Mouse (Mus musculus) fibroblast of lung, adult 2 months (primary cell): ENCODE measurements around the gene Mogs.

Experiments
- DNase-seq: peaks from one replicate; pipeline ENCODE4 v3.0.0-alpha.2; 2011; ENCODE audit warnings: low read depth

Gene Mogs

DNA sequence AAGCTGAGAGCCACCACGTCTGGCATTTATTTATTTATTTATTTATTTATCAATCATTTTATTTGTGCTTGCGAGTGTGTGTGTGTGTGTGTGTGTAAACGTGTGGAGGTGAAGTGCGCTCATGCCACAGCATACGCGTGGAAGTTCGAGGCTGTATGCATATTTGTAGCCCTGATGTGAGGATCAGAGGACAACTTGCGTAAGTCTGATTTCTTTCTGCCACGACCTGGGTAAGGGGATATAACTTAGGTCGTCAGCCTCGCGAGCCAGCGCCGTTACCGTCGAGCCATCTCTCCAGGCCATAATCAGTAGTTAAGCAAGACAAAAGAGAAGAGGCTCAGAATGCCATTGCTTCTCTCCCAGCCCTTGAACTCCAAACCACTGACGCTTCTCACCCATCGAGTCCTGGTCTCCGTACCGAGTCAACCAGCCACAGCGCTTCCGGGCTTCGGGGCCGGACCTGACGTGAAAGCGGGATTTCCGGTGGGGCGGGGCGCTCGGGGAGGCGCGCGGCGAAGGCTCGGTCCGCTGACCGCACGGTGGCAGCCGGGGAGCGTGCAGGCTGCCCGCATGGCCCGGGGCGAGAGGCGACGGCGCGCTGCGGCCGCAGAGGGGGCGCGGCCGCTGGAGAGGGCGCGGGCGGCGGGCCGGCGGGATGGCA, at the start of gene Mogs:
Gene Mogs (plus strand): TSS at position 486 of the 661 bp plus-strand sequence.
- DNase-seq: peak; percentile 56

DNA sequence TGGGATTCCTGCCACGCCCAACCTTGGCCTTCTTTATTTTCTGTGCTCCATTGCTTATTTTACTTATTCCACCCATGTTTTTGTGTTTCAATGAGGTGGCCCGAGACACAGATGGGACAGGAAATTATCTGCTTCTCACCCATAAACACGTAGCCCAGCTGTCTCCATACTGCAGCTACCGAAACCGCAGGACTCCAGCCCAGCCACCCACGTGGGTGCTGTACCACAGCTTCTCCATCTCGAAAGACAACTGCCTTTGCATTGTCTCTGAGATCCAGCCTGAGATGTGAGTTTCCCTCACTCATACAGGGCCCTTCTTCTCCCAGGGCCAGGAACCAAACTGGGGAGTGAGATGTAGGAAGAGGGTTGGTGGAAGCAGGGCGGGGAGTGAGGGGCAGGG, 49.3 kb upstream of the Mogs start:
- DNase-seq: no peak

DNA sequence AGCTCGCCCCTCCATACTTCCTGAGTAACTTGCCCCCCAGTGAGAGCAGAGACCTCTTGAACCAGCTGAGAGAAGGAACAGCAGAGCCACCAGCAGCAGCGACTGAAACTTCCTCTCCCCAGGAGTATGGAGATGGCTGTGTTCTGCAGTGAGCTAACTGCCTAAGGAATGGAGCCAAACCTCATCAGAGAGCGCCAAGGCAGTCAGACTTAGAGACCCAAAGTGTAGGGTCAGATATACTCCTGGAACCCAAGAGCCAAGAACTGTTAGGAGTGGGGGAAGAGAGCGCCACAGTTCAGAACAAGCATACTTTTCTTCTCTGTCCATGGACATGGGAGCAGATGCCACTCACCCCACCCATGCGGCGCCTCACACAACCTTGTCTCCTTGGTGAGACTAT, 48.9 kb upstream of the Mogs start:
- no peak for DNase-seq

DNA sequence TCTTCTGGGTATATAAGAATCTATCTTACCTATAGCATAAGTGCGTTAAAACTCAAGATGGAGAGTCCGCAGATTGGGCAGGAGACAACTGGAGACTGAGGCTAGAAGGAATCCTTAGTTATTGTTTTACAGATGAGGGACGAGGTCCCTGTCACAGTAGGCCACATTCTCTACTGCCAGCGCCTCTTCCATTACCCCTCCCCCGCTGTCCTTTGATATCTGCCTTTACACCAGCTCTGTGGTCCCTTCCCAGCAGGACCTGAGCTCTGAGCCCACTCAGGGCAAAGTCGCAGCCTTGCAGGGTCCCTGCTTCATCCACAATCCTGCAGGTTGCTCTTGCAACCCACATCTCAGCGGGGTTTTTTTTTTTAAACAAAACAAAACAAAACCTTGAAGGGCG, 47.1 kb upstream of the Mogs start:
- no peak for DNase-seq

DNA sequence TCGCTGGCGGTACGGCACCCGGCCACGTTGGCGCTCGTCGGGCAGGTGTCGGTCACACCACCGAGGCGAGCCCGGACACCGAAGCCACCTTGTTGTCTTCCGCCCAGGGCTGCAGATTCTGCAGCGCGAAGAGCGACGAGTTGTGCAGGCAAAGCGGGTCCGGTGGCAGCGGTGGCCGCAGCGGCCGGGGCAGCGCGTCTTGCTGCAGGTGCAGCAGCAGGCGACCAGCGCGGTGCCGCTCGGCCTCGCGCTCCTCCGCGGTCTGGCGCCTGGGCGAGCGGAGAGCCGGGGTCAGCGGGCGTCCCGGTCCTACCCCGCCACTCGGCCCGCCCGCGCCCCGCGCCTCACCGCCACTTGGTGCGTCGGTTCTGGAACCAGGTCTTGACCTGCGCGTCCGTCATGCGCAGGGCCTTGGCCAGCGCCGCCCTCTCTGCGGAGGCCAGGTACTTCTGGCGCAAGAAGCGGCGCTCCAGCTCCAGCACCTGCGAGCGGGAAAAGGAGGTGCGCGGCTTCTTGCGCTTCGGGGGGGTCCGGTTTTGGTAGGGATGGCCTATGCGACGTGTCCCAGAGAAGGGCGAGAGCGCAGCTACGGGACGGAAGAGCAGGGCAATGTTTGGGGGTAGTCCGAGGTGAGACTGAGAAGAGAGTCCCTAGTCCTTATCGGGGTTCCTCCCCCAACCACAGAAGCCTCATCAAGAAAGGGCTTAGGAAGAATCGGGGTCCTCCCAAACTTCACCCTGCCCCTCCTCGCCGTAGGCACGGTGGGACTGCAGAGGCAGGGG, 46.4 kb upstream of the Mogs start:
- DNase-seq: no peak

DNA sequence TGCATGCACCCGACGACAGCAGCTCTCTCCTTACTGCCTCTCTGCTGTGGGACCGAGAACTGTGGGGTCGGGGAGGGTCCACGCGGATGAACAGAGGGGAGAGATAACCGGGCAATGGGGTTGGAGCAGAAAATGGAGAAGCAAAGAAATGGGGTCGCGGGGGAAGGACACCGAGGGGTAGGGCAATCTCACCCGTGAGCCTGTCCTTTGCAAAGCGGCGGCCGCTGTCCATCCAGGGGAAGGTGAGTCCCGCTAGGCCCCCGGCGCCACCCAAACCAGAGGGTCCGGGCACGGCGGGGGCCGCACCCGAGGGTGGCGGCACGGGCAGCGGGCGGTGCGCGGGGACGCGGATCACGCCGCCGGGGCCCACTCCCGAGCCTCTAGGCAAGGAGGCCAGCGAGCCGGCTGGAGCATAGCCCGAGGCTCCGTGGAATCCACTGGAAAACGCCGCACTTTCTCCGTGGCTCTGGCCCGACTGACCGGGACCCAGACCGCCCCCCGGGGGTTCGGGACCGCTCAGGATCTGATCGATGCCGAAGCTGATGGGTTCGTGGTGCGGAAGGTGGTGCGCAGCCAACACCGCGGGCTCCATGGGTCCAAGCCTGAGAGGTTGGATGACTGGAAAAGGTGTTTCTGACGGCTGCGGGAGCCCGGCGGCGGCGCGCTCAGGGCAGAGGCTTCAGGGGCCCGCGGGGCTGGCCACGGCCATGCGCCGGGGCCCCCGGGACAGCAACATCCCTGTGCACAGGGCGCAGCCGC, 45.6 kb upstream of the Mogs start:
- no peak for DNase-seq

DNA sequence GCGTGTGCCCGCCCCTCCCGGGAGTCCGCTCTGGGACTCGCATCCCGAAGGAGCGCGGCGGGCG, 45.2 kb upstream of the Mogs start, which contains the start of gene Tlx2:
Gene Tlx2 (minus strand): TSS at position 47 of the 64 bp plus-strand sequence.
- DNase-seq: no peak

DNA sequence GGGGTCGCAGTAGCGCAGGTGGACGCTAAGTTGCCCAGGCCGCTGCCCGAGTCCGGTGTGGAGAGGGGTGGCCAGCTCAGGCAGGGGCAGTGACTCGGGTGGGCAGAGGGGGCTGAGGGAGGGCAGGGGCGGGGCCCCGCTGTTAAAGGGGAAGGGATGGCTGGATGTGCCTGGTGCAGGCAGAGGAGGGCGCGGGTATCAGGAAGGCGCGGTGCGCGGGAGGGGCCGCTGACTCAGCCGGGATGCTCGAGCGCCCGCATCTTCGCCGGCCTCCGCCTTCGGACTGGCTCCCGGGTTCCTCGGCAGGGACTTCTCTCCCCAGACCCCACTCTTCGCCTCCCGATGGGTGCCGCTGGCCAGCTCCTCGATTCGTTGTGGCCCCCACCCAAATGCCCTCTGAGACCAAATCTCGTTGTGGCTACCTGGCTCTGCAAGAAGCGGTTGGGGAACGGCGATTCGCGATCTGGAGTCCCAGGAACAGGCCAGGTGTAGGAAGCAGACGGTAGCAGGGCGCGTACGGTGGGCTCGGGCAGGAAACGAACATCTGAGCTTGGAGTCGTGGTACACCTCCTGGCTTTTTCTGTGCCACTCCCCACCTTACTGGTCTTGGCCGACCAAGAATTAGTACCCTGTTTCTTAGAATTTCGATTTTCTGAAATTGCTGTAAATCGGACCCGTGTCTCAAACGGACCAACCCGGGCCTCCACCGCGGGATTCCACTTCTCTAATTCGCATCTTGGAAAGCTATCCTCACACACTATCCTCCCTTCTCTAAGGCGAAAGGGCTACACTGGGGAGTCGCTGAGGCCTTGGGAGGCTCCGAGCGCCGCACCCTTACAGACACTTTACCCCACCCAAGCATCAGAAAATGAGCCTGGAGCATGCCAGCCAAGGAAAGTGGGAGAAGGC, 44.7 kb upstream of the Mogs start:
- DNase-seq: no peak

DNA sequence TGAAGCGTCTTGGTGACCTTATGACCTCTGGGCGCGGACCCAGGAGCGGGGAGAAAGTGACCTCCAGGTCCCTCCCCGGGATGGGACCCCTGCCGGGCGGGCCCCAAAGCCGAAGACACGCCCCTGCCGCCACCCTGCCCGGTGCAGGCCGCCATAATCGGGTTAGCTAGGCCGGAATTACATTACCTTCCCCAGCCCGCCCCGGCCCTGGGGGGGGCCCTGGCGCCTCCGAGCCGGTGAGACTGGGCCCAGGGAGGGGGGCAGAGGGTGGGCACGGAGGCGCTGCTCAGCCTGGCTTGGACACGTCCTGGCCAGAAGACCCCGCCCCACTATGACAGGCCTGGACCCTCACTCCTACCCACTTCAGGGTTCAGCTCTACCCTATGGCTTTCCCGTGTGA, 44.1 kb upstream of the Mogs start:
- no peak for DNase-seq

DNA sequence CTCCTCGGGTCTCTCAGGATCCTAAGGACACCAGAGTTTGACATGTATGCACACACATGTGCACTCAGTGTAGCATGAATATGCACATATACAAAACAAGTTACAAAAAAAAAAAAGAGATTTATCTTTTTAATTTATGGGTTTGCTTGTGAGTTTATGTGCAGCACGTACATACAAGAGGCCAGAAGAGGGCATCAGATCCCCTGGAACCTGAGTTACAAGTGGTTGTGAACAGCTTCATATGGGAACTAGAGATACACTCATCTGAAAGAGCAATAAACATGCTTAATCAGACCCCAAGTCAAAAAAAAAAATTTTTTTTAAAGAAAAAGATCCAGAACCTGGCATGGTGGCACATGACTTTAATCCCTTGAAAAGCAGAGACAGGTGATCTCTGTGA, 40.3 kb upstream of the Mogs start:
- DNase-seq: no peak

DNA sequence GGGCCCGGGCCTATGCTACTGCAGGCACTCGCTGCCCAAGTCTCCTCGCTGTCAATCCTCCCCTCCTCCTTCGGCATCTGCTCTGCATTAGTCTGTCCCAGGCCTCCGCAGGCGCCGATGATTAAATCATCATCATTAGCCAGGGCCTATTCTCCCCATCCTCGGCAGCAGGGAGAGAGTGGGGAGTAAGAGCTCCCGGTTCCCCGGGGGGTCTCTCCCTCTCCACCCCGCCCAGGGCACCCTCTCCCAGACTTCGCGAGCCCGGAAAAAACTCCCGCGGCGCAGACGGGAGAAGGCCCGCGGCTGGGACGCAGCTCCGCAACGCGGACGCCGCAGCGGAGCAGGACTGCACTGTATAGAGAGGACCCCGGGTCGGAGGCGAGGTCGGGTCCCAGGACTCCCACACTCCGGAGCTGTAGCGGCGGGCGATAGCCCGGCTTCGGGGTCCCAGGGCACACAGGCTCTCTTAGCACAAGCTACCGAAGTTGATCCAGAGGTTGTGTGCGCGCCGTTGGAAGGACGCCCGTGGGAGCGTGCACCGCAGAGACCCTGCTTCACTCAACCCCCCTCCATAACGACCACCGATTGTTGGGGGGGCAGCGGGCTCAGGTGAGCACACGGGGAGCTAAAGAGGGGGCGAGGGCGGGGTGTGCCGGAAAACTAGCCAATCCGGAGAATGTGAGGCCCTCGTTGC, 37.5 kb upstream of the Mogs start, which contains the start of gene Pcgf1:
Gene Pcgf1 (plus strand): TSS at position 240 of the 694 bp plus-strand sequence.
- DNase-seq: peak; percentile 15

DNA sequence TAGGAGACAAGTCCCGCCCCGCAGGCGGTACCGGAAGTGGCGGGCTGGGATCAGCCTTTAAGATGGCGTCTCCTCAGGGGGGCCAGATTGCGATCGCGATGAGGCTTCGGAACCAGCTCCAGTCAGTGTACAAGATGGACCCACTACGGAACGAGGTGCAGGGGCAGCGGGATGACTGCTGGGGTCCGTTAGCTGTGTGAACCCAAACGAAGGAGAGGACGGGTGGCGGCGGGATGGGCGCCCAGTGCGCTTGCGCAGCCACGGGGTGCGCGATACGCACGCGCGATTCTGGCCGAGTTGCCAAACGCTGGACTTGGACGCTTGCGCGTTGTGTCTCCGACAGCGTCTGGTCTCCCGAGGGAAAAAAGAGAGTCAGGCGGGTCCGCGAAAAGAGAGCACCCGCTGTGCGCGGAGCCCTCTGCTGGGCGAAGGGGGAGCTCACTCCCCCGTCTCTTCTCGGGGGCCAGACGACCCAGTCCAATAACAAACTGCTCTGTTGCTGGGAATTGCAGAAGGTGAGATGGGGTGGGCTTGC, 36.9 kb upstream of the Mogs start:
- peak; percentile 89 for DNase-seq

DNA sequence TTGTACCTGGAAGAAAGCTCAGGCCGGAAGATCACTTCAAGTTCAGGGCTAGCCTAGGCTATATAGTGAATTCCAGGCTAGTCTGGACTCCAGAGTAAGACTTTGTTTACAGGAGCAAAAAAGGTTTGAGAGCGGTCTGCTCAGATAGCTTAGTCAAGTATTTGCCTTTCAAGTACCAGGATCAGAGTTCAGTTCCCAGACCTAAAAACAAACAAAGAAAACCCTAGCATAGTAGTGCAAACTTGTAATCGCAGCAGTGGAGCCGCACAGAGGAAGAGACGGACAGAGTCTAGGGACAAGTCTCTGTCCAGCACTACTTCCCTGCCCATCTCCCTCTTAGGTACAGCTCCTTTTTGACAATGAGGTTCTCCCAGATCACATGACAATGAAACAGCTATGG, 35.1 kb upstream of the Mogs start:
- no peak for DNase-seq

DNA sequence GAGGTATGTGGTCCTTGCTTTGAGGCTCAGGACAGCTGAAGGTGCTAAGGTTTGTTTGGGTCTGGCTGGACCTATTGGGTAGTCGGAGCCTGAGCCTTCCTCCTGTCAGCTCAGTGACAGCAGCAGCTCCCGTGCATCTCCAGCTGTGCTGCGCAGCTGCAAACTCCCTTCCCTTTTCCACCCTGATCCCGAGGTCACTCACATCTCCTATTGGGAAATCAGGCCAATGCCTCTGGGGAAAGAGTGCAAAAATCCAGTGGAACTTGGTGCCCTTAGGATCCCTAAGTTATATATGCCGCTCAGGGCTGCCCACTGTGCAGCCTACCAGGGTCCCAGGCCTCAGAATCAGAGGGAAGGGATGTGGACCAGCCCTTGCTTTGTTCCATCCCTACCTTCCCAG, 31.8 kb upstream of the Mogs start:
- DNase-seq: no peak

DNA sequence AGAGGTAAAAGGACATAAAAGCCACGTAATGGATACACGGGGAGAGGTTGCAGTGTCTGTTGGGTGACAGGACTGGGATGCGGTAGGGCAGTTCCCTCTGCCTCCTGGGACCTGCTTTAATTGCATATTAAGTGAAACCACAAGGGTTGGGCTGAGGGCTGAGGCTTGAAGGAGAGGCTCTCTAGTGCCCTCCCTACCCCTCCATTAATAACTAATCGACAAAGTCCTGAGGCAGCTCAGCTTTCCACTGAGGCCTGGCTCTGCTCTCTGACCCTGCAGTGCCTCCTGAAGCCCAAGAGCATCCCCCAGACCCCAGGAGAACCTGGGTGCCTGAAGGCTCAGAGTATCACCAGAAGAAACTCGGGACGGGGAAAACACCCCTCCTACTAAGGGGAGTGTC, 30.8 kb upstream of the Mogs start:
- no peak for DNase-seq

DNA sequence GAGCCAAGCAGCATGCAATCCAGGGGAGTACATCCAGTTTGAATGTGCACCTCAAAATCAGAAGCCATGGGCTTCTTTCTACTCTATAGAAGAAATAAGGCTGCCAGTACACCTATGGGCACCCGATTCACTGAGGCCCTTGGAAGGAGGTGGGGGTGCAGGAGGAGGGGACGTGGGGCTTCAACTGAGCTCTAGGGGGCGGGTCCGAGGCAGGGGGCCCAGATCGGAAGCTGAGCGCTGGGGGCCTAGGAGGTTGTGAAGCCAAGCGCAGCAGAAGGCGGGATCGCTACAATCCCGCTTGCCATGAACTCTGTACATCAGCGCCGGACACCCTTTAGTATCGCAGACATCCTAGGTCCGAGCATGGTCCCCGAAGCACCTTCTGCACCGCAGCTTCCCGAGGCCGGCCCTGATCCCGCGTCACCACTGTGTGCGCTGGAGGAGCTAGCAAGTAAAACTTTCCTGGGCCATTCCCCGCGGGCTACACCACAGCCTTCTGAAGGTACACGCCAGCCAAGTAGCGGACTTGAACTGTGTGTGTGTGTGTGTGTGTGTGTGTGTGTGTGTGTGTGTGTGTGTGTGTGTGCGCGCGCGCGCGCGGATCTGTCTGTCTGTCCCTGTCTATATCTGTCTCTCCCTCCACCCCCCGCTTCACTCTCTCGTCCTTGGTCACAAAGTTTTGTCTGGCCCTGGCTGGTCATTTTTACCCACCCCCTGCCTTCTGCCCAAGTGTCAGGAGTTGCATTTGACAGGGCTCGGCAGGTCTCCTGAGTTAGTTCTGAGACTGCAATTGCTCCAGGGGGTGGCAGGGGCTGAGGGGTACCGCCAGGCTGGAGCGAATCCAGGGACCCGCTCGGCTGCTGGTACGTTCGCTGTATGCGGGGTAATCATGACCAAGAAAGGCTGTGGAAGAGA, 28.9 kb upstream of the Mogs start, which contains the start of gene Lbx2:
Gene Lbx2 (plus strand): TSS at position 247 of the 915 bp plus-strand sequence.
- no peak for DNase-seq

DNA sequence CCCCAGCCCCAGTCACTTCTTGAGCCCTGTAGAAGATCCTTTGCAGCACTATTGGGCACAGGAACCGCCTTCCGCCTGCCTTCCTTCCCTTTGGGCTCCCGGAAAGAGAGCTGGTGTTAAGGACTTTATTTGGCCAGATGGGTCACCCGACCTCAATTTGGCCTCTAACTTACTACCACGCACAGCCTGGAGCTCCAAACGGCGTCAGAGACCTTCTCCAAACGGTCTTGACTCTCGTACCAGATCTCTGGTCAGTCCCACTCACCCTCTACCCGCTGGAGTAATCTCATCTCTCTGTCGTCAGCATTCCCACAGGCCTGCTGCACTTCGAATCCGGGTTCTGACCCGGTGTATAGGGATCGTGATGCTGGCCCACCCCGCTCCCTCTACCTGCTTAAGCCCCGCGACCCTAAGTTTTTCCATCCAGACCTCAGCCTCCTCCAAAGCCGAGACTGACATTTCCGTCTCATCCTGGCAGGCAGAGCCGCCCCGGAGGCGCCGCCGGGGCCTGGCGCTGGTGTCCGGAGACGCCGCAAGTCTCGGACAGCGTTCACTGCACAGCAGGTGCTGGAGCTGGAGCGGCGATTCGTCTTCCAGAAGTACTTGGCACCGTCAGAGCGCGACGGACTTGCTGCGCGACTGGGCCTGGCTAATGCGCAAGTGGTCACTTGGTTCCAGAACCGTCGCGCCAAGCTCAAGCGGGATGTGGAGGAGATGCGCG, 27.9 kb upstream of the Mogs start:
- DNase-seq: no peak

DNA sequence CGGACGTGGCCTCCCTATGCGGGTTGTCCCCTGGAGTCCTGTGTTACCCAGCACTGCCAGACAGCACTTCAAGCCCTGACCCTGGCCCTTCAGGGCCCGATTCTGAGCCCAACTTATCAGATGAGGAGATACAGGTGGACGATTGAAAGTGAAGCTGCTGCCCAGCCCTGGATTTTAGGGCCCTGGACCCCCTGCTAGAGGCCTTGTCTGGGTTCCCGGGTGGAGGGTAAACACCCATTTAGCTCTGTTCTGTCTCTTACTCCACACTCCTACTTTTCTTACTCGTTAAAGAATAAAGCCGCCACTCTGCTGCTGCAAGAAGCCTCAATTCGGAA, 27.4 kb upstream of the Mogs start:
- DNase-seq: no peak

DNA sequence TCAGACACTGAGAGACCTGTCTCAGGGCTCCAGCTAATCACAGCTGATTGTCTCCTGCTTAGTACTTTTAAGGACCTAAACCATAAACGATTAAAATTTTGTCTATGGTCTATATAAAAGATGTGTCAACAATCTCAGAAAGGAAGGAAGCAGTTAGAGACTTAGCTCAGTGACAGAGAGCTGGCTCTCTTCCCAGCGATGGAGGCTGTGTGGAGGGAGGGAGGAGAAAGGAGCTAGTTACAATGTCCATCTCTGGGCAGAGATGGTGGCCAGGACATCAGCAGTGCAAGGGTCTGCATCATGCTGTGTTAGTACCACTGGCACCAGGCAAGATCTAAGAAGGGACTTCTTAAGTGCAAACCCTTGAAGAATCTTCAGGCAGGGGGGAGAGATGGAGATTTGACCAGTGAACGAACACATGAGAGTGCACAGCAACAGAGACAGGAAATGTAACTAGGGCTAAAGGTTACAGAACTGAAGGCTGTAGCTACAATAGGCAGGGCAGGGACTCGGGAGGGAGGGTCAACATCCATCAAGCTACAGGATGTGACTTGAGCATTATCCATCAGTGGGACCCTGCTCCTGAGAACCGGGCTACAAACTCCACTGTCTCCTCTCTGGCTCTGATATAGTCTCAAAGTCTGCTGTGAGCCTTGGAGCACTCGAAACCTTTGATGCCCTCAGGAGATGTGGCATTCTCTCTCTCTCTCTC, 22.7 kb upstream of the Mogs start:
- DNase-seq: no peak
